Mouse (Mus musculus): ENCODE results near the gene Krtap5-3. TPM values are rescaled to one million over a fixed set of nuclear protein-coding genes. Genes with fewer than 3 reads are reported as not detected.
"Not testable (repeated sequence)": the region's sequence is repeated elsewhere in the genome, so short reads cannot be mapped to it uniquely, and the experiment has no call there.

The Krtap5-3 gene
- total RNA-seq (2021): not detected

GRCm38 (mm10) chr7:142201064-142201463 lies at the start of gene Krtap5-3:
Gene Krtap5-3, plus strand, starts transcription at chr7:142201364.
- intact Hi-C loops (cut with DNase I): no loop called here
- no peak for DNase-seq

- no peak for DNase-seq
- intact Hi-C loops (cut with DNase I): no loop called here
Measured at GRCm38 (mm10) chr7:142152191-142152590, 49.0 kb upstream of the Krtap5-3 start.

- no peak for DNase-seq
- intact Hi-C loops (cut with DNase I): no loop called here
Measured at GRCm38 (mm10) chr7:142155308-142155707, 45.9 kb upstream of the Krtap5-3 start.

- DNase-seq; intact Hi-C loops (cut with DNase I): not testable (repeated sequence)
Measured at GRCm38 (mm10) chr7:142157013-142157412, 44.2 kb upstream of the Krtap5-3 start, which contains the start of gene Gm29735. Gene Gm29735, minus strand, starts transcription at chr7:142157113.

GRCm38 (mm10) chr7:142159366-142159765 lies 41.8 kb upstream of the Krtap5-3 start:
- DNase-seq: no peak
- intact Hi-C loops (cut with DNase I): no loop called here

GRCm38 (mm10) chr7:142165639-142166038 lies 35.5 kb upstream of the Krtap5-3 start, which contains the start of gene Gm4553:
Gene Gm4553, minus strand, starts transcription at chr7:142165739.
- DNase-seq; intact Hi-C loops (cut with DNase I): not testable (repeated sequence)

- DNase-seq: no peak
- intact Hi-C loops (cut with DNase I): no loop called here
Measured at GRCm38 (mm10) chr7:142169836-142170235, 31.3 kb upstream of the Krtap5-3 start.

- intact Hi-C loops (cut with DNase I); DNase-seq: not testable (repeated sequence)
Measured at GRCm38 (mm10) chr7:142175905-142176304, 25.3 kb upstream of the Krtap5-3 start, which contains the start of gene Krtap5-2. Gene Krtap5-2, minus strand, starts transcription at chr7:142176005.

GRCm38 (mm10) chr7:142178685-142179084 lies 22.5 kb upstream of the Krtap5-3 start:
- DNase-seq: no peak
- intact Hi-C loops (cut with DNase I): no loop called here

- intact Hi-C loops (cut with DNase I): no loop called here
- DNase-seq: peak; percentile 78
Measured at GRCm38 (mm10) chr7:142181021-142181420, 20.1 kb upstream of the Krtap5-3 start.

GRCm38 (mm10) chr7:142188156-142188555 lies 13.0 kb upstream of the Krtap5-3 start:
- intact Hi-C loops (cut with DNase I): no loop called here
- DNase-seq: peak; percentile 31

- no peak for DNase-seq
- intact Hi-C loops (cut with DNase I): no loop called here
Measured at GRCm38 (mm10) chr7:142190289-142190688, 10.9 kb upstream of the Krtap5-3 start, which contains the start of gene Gm10153. Gene Gm10153, minus strand, starts transcription at chr7:142190389.

- no peak for DNase-seq
- intact Hi-C loops (cut with DNase I): no loop called here
Measured at GRCm38 (mm10) chr7:142198748-142199147, 2.4 kb upstream of the Krtap5-3 start.

- no peak for DNase-seq
- intact Hi-C loops (cut with DNase I): no loop called here
Measured at GRCm38 (mm10) chr7:142205488-142205887, 4.3 kb downstream of the Krtap5-3 start.

- DNase-seq; intact Hi-C loops (cut with DNase I): not testable (repeated sequence)
Measured at GRCm38 (mm10) chr7:142206891-142207290, 5.7 kb downstream of the Krtap5-3 start.

GRCm38 (mm10) chr7:142211559-142211958 lies 10.4 kb downstream of the Krtap5-3 start, which contains the start of gene Gm7579:
Gene Gm7579, plus strand, starts transcription at chr7:142211859.
- DNase-seq: no peak
- intact Hi-C loops (cut with DNase I): no loop called here

GRCm38 (mm10) chr7:142212136-142212535 lies 11.0 kb downstream of the Krtap5-3 start:
- intact Hi-C loops (cut with DNase I); DNase-seq: not testable (repeated sequence)

GRCm38 (mm10) chr7:142224518-142224917 lies 23.4 kb downstream of the Krtap5-3 start:
- intact Hi-C loops (cut with DNase I): no loop called here
- peak; percentile 8 for DNase-seq

- DNase-seq; intact Hi-C loops (cut with DNase I): not testable (repeated sequence)
Measured at GRCm38 (mm10) chr7:142229871-142230270, 28.7 kb downstream of the Krtap5-3 start, which contains the start of gene Krtap5-5. Gene Krtap5-5, minus strand, starts transcription at chr7:142229971.

- no peak for DNase-seq
- intact Hi-C loops (cut with DNase I): no loop called here
Measured at GRCm38 (mm10) chr7:142231540-142231939, 30.4 kb downstream of the Krtap5-3 start.

GRCm38 (mm10) chr7:142240978-142241377 lies 39.8 kb downstream of the Krtap5-3 start, which contains the start of gene Gm40460:
Gene Gm40460, minus strand, starts transcription at chr7:142241078.
- intact Hi-C loops (cut with DNase I): loop anchor here (10.0 kb wide), 1 partner anchor 96 kb away; the partner anchor contains the start of gene Gm45337
- DNase-seq: no peak

- intact Hi-C loops (cut with DNase I): loop anchor here (10.0 kb wide), 1 partner anchor 105 kb away; the partner anchor contains the start of gene Gm45337
- peak; percentile 44 for DNase-seq
Measured at GRCm38 (mm10) chr7:142249824-142250223, 48.7 kb downstream of the Krtap5-3 start.

Measured in left cerebral cortex, postnatal 4 days (tissue).